Mouse (Mus musculus): ENCODE measurements around the gene Dnajc1. TPM values are rescaled to one million over a fixed set of nuclear protein-coding genes. Genes with fewer than 3 reads are reported as not detected.
A peak's percentile ranks its signal among the peaks of the same experiment; 100 is the strongest.

The Dnajc1 gene
- polyA plus RNA-seq, 1 experiment = 14.9 TPM

DNA sequence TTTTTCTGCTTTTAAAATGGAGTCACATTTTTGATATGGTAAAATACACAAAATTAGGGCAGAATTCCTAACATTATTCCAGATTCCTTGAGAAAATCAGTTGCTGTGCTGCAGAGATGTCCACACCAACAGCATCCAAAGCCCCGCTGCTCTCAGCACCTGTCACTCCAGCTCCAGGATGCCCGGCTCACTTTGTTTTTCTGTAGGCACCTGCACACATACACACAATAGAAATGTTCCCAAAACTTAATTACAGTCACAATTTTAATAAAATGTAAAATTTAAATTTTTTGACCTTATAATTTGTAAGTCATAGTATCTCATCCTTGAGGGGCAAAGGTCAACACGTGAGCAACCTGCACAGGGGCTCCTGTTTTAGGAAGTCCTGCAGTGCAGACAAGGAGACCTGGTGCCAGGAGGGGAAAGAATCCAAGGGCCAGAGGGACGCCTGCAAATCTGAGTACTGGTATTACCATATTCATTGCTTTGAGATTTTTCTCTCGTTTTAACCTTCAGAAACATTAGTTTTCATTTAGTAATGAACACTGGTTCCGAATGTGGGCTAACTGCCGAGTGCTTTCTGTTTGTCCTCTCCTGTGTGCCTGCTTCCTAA, 183.3 kb downstream of the Dnajc1 start:
- H3K27ac ChIP-seq (ENCODE audit: insufficient read depth, low read length) = no peak overlapping the region
- TF ChIP-seq CTCF (IDR thresholded peaks at IDR 0.05; ENCODE audit: extremely low read depth, insufficient read depth, low read length) (no peak), POLR2A (IDR thresholded peaks at IDR 0.05; ENCODE audit: extremely low read depth, insufficient read depth, low read length) (no peak)
- peaks cover 5% of the 10 kb centered on the region; the same call in 1 of the 2 replicates for H3K4me1 ChIP-seq (ENCODE audit: control insufficient read depth, insufficient read depth, low read length)
- H3K4me3 ChIP-seq (ENCODE audit: insufficient read depth, low read length) = no peak overlapping the region

DNA sequence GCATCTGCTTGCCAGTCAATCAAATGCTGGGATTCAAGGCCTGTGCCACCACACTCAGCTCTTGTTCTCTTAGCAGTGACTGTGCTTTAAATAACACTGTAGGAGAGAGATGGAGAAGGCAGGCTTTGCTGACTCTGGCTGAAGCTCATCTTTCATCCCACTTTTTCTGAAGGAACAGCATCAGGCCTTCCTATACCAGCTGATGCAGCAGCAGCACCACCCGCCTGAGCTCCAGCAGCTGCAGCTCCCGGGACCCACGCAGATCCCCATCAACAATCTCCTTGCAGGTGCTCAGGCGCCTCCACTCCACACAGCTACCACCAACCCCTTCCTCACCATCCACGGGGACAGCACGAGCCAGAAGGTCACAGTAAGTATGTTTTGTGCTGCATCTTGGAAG, 184.1 kb downstream of the Dnajc1 start:
- Histone ChIP-seq H3K4me3 (ENCODE audit: insufficient read depth, low read length) (no peak overlapping the region), H3K4me1 (ENCODE audit: control insufficient read depth, insufficient read depth, low read length) (peaks cover 5% of the 10 kb centered on the region; the same call in 1 of the 2 replicates), H3K27ac (ENCODE audit: insufficient read depth, low read length) (peak overlapping the region; percentile 24)
- TF ChIP-seq POLR2A (IDR thresholded peaks at IDR 0.05; ENCODE audit: extremely low read depth, insufficient read depth, low read length) (peak; percentile 30; the same call in 1 of the 2 replicates), CTCF (IDR thresholded peaks at IDR 0.05; ENCODE audit: extremely low read depth, insufficient read depth, low read length) (no peak)

DNA sequence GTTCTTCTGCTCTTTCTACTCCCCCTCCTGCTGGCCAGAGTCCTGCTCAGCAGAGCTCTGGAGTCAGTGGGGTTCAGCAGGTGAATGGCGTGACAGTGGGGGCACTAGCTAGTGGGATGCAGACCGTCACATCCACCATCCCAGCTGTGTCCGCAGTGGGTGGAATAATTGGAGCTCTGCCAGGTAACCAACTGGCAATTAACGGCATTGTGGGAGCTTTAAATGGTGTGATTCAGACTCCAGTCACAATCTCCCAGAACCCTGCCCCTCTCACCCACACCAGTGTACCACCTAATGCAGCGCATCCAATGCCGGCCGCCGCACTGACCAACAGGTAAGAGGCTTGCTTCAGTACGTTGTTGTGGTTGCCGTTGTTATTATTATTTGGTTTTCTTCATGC, 185.8 kb downstream of the Dnajc1 start:
- Histone ChIP-seq H3K4me1 (ENCODE audit: control insufficient read depth, insufficient read depth, low read length) (peaks cover 5% of the 10 kb centered on the region; the same call in 1 of the 2 replicates), H3K4me3 (ENCODE audit: insufficient read depth, low read length) (no peak overlapping the region), H3K27ac (ENCODE audit: insufficient read depth, low read length) (peak overlapping the region; percentile 41; the same call in 1 of the 2 replicates)
- TF ChIP-seq POLR2A (IDR thresholded peaks at IDR 0.05; ENCODE audit: extremely low read depth, insufficient read depth, low read length) = no peak
- no peak for TF ChIP-seq CTCF (IDR thresholded peaks at IDR 0.05; ENCODE audit: extremely low read depth, insufficient read depth, low read length)

- no peak overlapping the region for H3K4me3 ChIP-seq (ENCODE audit: insufficient read depth, low read length)
- TF ChIP-seq POLR2A (IDR thresholded peaks at IDR 0.05; ENCODE audit: extremely low read depth, insufficient read depth, low read length) (no peak), CTCF (IDR thresholded peaks at IDR 0.05; ENCODE audit: extremely low read depth, insufficient read depth, low read length) (peak; percentile 47)
- no peak overlapping the region for H3K27ac ChIP-seq (ENCODE audit: insufficient read depth, low read length)
- peaks cover 5% of the 10 kb centered on the region; the same call in 1 of the 2 replicates for H3K4me1 ChIP-seq (ENCODE audit: control insufficient read depth, insufficient read depth, low read length)
Measured at GRCm38 (mm10) chr2:18205118-18205517, 187.5 kb downstream of the Dnajc1 start.

DNA sequence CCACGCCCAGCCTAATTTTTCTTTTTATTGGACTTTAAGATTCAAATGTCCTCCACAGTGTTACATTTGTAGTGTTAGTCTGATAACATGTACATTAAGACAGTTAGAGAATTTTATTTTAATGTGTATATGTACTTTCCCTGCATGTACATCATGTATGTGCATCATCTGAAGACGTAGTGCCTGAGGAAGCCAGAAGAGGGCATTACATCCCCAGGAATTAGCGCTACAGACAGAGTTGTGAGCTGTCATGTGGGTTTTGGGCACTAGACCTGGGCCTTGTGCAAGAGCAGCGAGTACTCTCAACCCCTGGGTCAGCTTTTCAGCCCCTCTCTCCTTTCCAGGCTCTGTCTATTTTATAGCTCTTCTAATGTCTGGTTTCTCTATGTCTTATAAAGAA, 189.7 kb downstream of the Dnajc1 start:
- H3K4me1 ChIP-seq (ENCODE audit: control insufficient read depth, insufficient read depth, low read length) = peaks cover 3% of the 10 kb centered on the region; the same call in 1 of the 2 replicates
- no peak for TF ChIP-seq POLR2A (IDR thresholded peaks at IDR 0.05; ENCODE audit: extremely low read depth, insufficient read depth, low read length)
- TF ChIP-seq CTCF (IDR thresholded peaks at IDR 0.05; ENCODE audit: extremely low read depth, insufficient read depth, low read length) = no peak
- H3K27ac ChIP-seq (ENCODE audit: insufficient read depth, low read length) = no peak overlapping the region
- no peak overlapping the region for H3K4me3 ChIP-seq (ENCODE audit: insufficient read depth, low read length)

DNA sequence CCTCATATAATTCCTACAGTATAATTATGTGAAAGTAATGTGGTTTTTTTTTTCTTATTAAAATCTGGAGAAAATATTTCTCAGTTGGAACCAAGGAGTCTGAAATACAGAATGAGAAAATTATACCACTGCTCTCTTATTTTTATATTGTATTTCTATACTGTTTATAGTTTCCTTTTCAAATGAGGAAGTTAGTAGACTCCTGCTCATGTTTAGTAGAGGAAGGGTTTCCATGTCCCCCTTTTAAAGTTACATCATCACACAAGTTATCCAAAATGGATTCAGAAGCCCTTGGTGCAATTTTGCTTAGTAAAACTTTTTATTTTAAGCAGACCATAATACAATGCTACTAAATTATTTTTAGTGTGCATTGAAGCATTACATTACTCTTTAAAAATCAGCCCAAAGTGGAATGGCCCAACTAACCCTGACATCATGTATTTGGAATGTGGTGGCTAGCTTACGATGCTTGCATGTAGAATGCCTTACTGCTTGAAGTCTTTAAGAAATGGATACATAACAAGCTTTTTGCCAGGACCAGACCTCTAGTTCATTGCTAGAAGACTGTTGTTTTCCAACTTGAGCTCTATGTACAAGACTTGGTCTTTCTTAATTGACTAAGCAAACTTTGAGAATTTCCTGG, 190.7 kb downstream of the Dnajc1 start:
- Histone ChIP-seq H3K4me1 (ENCODE audit: control insufficient read depth, insufficient read depth, low read length) (no peaks in the 10 kb centered on the region; the same call in 1 of the 2 replicates), H3K4me3 (ENCODE audit: insufficient read depth, low read length) (no peak overlapping the region), H3K27ac (ENCODE audit: insufficient read depth, low read length) (no peak overlapping the region)
- no peak for TF ChIP-seq CTCF (IDR thresholded peaks at IDR 0.05; ENCODE audit: extremely low read depth, insufficient read depth, low read length)
- TF ChIP-seq POLR2A (IDR thresholded peaks at IDR 0.05; ENCODE audit: extremely low read depth, insufficient read depth, low read length) = no peak

DNA sequence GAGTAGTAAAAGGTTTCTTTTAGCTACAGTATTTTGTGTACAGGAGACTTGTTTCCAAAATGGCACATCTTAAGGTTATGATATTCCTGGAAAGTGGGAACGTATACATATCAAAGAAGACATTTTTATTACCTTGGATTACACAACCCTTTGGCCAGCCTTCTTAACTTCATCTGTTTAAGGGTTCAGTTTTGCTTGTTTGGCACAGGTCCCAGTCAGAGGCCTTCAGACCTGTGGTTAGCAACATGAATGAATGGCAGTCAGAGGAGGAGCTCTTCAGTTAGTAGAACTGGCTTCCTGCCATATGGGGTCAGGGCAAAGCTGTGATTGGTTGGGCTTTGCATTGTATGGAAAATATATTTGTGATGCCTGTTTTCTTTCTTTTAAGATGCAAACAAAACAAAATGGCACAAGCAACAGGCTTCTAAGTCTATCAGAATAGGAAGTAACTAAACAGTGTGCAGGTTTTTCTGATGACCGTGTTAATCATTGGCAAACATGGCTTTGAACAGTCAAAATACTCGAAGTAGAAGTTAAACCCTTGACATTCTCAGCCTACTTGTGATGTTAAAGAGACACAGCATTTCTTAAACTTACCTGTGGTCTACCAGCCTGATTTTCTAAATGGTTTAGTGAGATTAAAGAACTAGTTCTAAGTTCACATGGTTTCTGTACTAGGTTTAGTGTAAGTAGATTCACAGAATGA, 196.8 kb downstream of the Dnajc1 start:
- H3K4me3 ChIP-seq (ENCODE audit: insufficient read depth, low read length) = no peak overlapping the region
- no peak overlapping the region for H3K27ac ChIP-seq (ENCODE audit: insufficient read depth, low read length)
- no peak for TF ChIP-seq POLR2A (IDR thresholded peaks at IDR 0.05; ENCODE audit: extremely low read depth, insufficient read depth, low read length)
- TF ChIP-seq CTCF (IDR thresholded peaks at IDR 0.05; ENCODE audit: extremely low read depth, insufficient read depth, low read length) = no peak
- no peaks in the 10 kb centered on the region; the same call in 1 of the 2 replicates for H3K4me1 ChIP-seq (ENCODE audit: control insufficient read depth, insufficient read depth, low read length)

DNA sequence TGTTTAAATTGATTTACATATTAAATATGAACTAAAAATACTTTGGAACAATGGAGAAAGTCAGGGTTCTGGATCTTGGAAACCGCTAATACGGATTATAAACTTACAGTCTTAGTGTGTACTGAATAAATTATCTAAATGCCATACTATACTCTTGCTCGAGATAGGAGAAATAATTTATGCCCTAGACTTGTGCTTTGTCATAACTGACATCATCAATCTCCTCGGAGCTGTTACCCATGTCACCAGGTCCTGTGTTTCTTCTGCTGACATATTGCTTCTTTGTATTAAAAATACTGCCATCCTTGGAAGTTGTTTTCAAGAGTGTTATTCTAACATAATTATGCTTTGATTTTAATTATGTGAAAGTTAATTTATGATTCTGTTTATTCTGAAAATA, 197.3 kb downstream of the Dnajc1 start:
- no peaks in the 10 kb centered on the region; the same call in 1 of the 2 replicates for H3K4me1 ChIP-seq (ENCODE audit: control insufficient read depth, insufficient read depth, low read length)
- no peak for TF ChIP-seq CTCF (IDR thresholded peaks at IDR 0.05; ENCODE audit: extremely low read depth, insufficient read depth, low read length)
- H3K27ac ChIP-seq (ENCODE audit: insufficient read depth, low read length) = no peak overlapping the region
- H3K4me3 ChIP-seq (ENCODE audit: insufficient read depth, low read length) = no peak overlapping the region

DNA sequence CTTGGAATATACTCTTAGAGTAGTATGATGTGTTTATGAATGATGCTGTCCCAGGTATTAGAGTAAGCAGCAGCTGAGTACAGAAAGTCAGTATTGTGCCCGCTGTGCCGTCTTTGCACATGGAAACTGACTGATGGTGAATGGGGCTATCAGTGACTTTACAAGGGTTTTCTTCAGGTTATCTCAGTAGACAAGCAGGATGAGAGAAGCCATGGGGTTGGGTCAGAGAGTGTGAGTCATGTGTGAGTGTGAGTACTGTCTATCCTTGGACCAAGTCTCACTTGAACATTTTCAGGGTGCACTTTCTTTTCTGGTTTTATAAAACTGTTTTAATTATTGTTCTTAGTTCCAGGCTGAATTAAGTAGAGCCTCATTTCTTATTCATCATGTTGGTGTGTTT, 204.3 kb downstream of the Dnajc1 start:
- Histone ChIP-seq H3K27ac (ENCODE audit: insufficient read depth, low read length) (no peak overlapping the region), H3K4me1 (ENCODE audit: control insufficient read depth, insufficient read depth, low read length) (no peaks in the 10 kb centered on the region; the same call in 1 of the 2 replicates), H3K4me3 (ENCODE audit: insufficient read depth, low read length) (no peak overlapping the region)
- TF ChIP-seq POLR2A (IDR thresholded peaks at IDR 0.05; ENCODE audit: extremely low read depth, insufficient read depth, low read length) (no peak), CTCF (IDR thresholded peaks at IDR 0.05; ENCODE audit: extremely low read depth, insufficient read depth, low read length) (no peak)
